Mouse (Mus musculus) ES-Bruce4 (cell line): ENCODE measurements around the gene Ccdc43.

ENCODE experiments used
- CTCF ChIP-seq: IDR thresholded peaks from one replicate; pipeline ENCODE4 v1.8.1; 2011; ENCODE audit warnings: low read depth, low read length
- EP300 ChIP-seq: IDR thresholded peaks from 2 replicates; pipeline ENCODE4 v1.6.1; 2011; ENCODE audit warnings: low read depth, low read length; ENCODE audit not compliant: insufficient read depth
- POLR2A ChIP-seq: IDR thresholded peaks from one replicate; pipeline ENCODE4 v1.8.1; 2011; ENCODE audit warnings: low read length; ENCODE audit not compliant: insufficient read depth

- TF ChIP-seq CTCF, result no peak
- no peak for TF ChIP-seq EP300
- TF ChIP-seq POLR2A, result no peak
Measured at GRCm38 (mm10) chr11:102728614-102729013, 31.0 kb upstream of the Ccdc43 start.
